Mouse (Mus musculus) heart, embryonic 11.5 days (tissue): ENCODE data around the gene Tll1. TPM values are rescaled to one million over a fixed set of nuclear protein-coding genes. Genes with fewer than 3 reads are reported as not detected.
A peak's percentile ranks its signal among the peaks of the same experiment; 100 is the strongest.

Source experiments
- ATAC-seq: fragments of 200-750 bp; cut with Nextera tagmentation; replicated peaks from 2 replicates; pipeline ENCODE4 v1.8.0; 2017; ENCODE audit warnings: moderate library complexity; ENCODE audit not compliant: insufficient number of reproducible peaks, low FRiP score, low TSS enrichment
- H3K27ac ChIP-seq: fragments of 300-500 bp; sonication (generic); 2 replicates; pipeline ENCODE4 v1.5.1; 2014; ENCODE audit warnings: mild to moderate bottlenecking, low read depth, low read length
- H3K27me3 ChIP-seq: fragments of 300-500 bp; sonication (generic); 2 replicates; pipeline ENCODE4 v1.6.1; 2014; ENCODE audit warnings: mild to moderate bottlenecking, low read length, mixed read lengths; ENCODE audit not compliant: control insufficient read depth, insufficient read depth
- H3K36me3 ChIP-seq: fragments of 300-500 bp; sonication (generic); 2 replicates; pipeline ENCODE4 v1.6.1; 2014; ENCODE audit warnings: mild to moderate bottlenecking, low read length, moderate library complexity, mixed read lengths; ENCODE audit not compliant: control insufficient read depth, insufficient read depth
- H3K4me1 ChIP-seq: fragments of 300-500 bp; sonication (generic); 2 replicates; pipeline ENCODE4 v1.6.1; 2014; ENCODE audit warnings: low read length; ENCODE audit not compliant: control insufficient read depth, insufficient read depth
- H3K4me2 ChIP-seq: fragments of 300-500 bp; sonication (generic); 2 replicates; pipeline ENCODE4 v1.6.1; 2014; ENCODE audit warnings: mild to moderate bottlenecking, moderate library complexity
- H3K4me3 ChIP-seq: fragments of 300-500 bp; sonication (generic); 2 replicates; pipeline ENCODE4 v1.5.1; 2014; ENCODE audit warnings: low read depth, low read length
- H3K9ac ChIP-seq: fragments of 300-500 bp; sonication (generic); 2 replicates; pipeline ENCODE4 v1.6.1; 2014; ENCODE audit warnings: mild to moderate bottlenecking, low read depth, low read length, moderate library complexity
- H3K9me3 ChIP-seq: fragments of 300-500 bp; sonication (generic); replicated peaks from 2 replicates; pipeline ENCODE4 v1.6.1; 2016; ENCODE audit warnings: low read length; ENCODE audit not compliant: control insufficient read depth
- WGBS: fragments of 180-500 bp; shearing (Covaris S2); extraction: QIAGEN DNeasy Blood & Tissue Kit; methylation state at CpG from one replicate; pipeline ENCODE4 v1.1.7; 2014; ENCODE audit not compliant: insufficient replicate concordance; 5-methylcytosine and 5-hydroxymethylcytosine counted together
- polyA plus RNA-seq: library from polyadenylated mRNA; unstranded; fragments of >200 nt; fragmentation: Nextera tagmentation; extraction: Ambion mirVana; gene quantifications from 2 replicates; pipeline ENCODE4 v1.2.1, GENCODE M21; 2014

Tll1 gene
- 1.5 and 1.8 TPM in 2 replicates for polyA plus RNA-seq

- under 1% methylated on average over 18 of the region's 18 CpGs for WGBS
- no peak within 1 kb of the TSS for H3K27ac ChIP-seq
- ATAC-seq, result no peak
Observed at GRCm38 (mm10) chr8:64206024-64206385, at the start of gene Tll1. Gene Tll1 (minus strand): TSS chr8:64206271.

GRCm38 (mm10) chr8:64238645-64239044, 32.6 kb upstream of the Tll1 start:
- Histone ChIP-seq H3K27me3 (no peaks in the 10 kb centered on the region), H3K4me2 (no peak overlapping the region), H3K27ac (no peak overlapping the region), H3K9me3 (no peaks in the 10 kb centered on the region), H3K4me1 (no peaks in the 10 kb centered on the region), H3K4me3 (no peak overlapping the region), H3K9ac (no peak overlapping the region), H3K36me3 (no peaks in the 10 kb centered on the region)
- no peak for ATAC-seq
- 78% methylated on average over 2 of the region's 2 CpGs for WGBS

More at GRCm38 (mm10) chr8:64206024-64206385, at the start of gene Tll1:
- Histone ChIP-seq H3K4me1 (no peaks in the 10 kb centered on the region), H3K4me3 (peak within 1 kb of the TSS; percentile 65), H3K9ac (peak within 1 kb of the TSS; percentile 73), H3K27me3 (peaks cover 2% of the 10 kb centered on the region; the same call in 1 of the 2 replicates), H3K36me3 (no peaks in the 10 kb centered on the region), H3K4me2 (peak within 1 kb of the TSS; percentile 99), H3K9me3 (no peaks in the 10 kb centered on the region)

DNA sequence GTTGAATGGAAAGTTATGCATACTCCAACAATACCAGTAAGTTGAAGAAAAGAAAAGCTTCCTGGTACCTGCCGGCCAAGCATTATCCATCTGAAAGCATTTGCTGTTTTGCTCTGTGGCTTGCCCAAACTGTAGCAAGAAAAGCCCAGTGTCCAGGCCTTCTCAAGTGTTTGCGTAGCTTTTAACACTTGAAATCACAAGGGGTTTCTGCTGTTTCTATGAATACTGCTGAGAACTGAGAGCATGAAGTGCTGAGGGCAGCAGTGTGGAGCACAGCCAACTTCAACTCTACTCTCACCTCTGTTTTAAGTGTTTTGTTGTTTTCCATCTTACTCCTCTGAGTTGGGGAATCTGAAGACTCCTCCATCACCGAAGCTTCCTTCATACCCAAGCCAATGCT, 15.5 kb upstream of the Tll1 start:
- Histone ChIP-seq H3K4me3 (no peak overlapping the region), H3K36me3 (no peaks in the 10 kb centered on the region), H3K27ac (no peak overlapping the region), H3K4me2 (no peak overlapping the region), H3K4me1 (no peaks in the 10 kb centered on the region), H3K27me3 (no peaks in the 10 kb centered on the region), H3K9me3 (no peaks in the 10 kb centered on the region), H3K9ac (no peak overlapping the region)
- WGBS, result 81% methylated on average over 3 of the region's 3 CpGs
- ATAC-seq, result no peak

DNA sequence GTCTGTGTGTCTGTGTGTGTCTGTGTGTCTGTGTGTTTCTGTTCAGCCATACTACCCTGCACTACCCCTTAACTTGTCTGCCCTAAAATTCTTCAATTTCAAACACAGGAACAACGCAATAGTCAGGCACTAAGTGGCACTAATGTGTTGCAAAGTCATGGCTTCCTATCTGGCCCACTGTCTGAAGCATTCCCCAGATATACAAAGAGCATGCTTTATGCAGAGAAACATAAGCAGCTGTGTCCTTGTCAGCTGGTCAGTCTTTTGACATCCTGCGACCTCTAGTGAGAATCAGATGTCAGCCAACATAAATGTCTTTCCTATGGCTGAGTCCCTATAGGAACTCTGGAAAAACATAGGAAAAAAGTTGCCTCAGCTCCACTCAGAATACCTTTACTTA, 11.6 kb upstream of the Tll1 start:
- 42% methylated on average over 2 of the region's 2 CpGs for WGBS
- H3K27ac ChIP-seq, result no peak overlapping the region
- H3K4me2 ChIP-seq, result no peak overlapping the region
- no peak overlapping the region for H3K4me3 ChIP-seq
- no peaks in the 10 kb centered on the region for H3K36me3 ChIP-seq
- no peak overlapping the region for H3K9ac ChIP-seq
- no peaks in the 10 kb centered on the region for H3K4me1 ChIP-seq
- no peaks in the 10 kb centered on the region for H3K27me3 ChIP-seq
- no peak for ATAC-seq
- no peaks in the 10 kb centered on the region for H3K9me3 ChIP-seq

DNA sequence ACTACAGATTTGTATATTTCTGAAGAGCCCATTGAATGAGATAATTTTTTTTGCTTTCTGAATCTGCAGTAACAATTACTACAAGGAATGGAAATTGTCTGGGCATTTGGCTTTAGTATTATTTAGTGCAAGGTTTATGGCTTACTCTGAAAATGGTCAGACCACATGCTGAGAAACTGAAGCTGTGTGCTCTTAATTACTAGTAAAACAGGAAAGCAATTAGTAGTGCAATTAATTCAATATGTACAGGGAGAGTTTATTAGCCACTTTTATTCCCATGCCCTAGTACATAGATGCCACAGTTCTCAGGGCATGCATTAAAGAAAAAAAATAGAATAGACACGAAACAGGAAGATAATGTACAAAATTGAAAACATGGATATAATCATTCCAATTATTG, 10.2 kb upstream of the Tll1 start:
- no peaks in the 10 kb centered on the region for H3K27me3 ChIP-seq
- no peak overlapping the region for H3K4me2 ChIP-seq
- no peaks in the 10 kb centered on the region for H3K4me1 ChIP-seq
- no peak overlapping the region for H3K9ac ChIP-seq
- H3K36me3 ChIP-seq, result no peaks in the 10 kb centered on the region
- no peak overlapping the region for H3K27ac ChIP-seq
- ATAC-seq, result no peak
- H3K4me3 ChIP-seq, result no peak overlapping the region
- WGBS, result 64% methylated on average over 1 of the region's 1 CpGs
- no peaks in the 10 kb centered on the region for H3K9me3 ChIP-seq

- Histone ChIP-seq H3K4me3 (no peak overlapping the region), H3K27me3 (no peaks in the 10 kb centered on the region), H3K36me3 (no peaks in the 10 kb centered on the region), H3K9me3 (no peaks in the 10 kb centered on the region), H3K4me1 (no peaks in the 10 kb centered on the region), H3K4me2 (no peak overlapping the region), H3K9ac (no peak overlapping the region), H3K27ac (no peak overlapping the region)
- ATAC-seq, result no peak
- 53% methylated on average over 6 of the region's 6 CpGs for WGBS
Observed at GRCm38 (mm10) chr8:64215374-64215773, 9.3 kb upstream of the Tll1 start.

GRCm38 (mm10) chr8:64214906-64215305, 8.8 kb upstream of the Tll1 start:
- Histone ChIP-seq H3K4me2 (no peak overlapping the region), H3K4me1 (no peaks in the 10 kb centered on the region), H3K9ac (no peak overlapping the region), H3K27me3 (no peaks in the 10 kb centered on the region), H3K9me3 (no peaks in the 10 kb centered on the region), H3K36me3 (no peaks in the 10 kb centered on the region), H3K4me3 (no peak overlapping the region), H3K27ac (no peak overlapping the region)
- WGBS, result 82% methylated on average over 1 of the region's 1 CpGs
- ATAC-seq, result no peak

DNA sequence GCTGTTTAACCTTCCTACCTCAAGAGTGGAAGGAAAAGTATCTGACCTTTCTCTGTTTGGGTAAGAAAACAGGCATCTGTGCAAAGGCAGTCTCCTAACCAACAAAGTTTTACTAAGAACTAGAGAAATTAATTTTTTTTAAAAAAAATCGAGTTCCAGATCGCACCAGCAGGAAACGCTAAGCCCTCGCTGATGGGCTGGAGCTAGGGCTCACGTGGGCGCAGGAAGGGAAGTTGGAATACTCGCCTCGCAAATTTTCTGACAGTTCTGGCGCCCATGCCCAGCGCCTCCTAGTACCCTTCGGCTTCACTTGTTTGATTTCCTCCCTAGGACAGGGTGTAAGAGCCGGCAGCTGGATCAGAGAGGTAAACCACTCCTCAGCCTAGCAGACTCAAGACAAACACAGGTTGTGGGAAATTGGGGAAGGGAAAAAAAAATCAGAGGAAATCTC, 365 bp upstream of the Tll1 start:
- H3K4me2 ChIP-seq, result peak overlapping the region; percentile 99
- H3K36me3 ChIP-seq, result no peaks in the 10 kb centered on the region
- ATAC-seq, result no peak
- 0% methylated on average over 12 of the region's 12 CpGs for WGBS
- H3K9ac ChIP-seq, result peak overlapping the region; percentile 73; the same call in 1 of the 2 replicates
- H3K9me3 ChIP-seq, result no peaks in the 10 kb centered on the region
- peak overlapping the region; percentile 65 for H3K4me3 ChIP-seq
- peaks cover 2% of the 10 kb centered on the region; the same call in 1 of the 2 replicates for H3K27me3 ChIP-seq
- no peak overlapping the region for H3K27ac ChIP-seq
- H3K4me1 ChIP-seq, result no peaks in the 10 kb centered on the region

DNA sequence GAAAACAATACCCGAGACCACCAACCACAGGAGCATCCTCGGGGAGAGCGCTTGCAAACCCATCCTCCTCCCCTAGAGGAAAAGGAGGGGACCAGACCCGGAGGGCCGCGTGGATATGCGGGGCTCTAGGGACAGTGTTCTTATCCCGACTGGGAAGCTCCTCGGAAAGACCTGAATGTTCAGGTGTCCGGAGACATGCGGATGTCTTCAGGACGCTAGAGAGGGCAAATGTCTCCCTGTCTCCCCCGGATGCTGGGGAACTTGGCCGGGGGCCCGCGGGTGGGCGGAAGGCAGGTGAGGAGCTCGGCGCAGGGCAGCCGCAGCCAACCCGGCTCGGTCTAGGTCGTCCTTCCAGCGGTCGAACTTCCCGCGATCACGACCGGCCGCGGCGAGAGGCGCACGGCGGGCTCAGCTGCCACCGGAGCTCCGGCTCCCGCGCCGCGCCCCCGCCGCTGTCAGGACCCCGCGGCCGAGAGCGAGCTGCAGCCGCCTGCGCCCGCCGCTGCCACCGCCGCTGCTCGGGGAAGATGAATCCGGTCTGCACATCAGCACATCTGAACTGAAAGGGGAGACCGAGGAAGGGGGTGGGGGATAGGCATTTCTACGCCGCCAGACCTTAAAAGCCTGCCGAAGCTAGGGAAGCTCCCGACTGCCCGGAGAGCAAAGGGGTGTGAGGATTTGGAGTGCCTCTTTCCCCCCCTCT, 599 bp downstream of the Tll1 start:
- peak overlapping the region; percentile 65 for H3K4me3 ChIP-seq
- ATAC-seq, result peak; percentile 60
- no peaks in the 10 kb centered on the region for H3K36me3 ChIP-seq
- H3K27me3 ChIP-seq, result peaks cover 2% of the 10 kb centered on the region; the same call in 1 of the 2 replicates
- H3K4me2 ChIP-seq, result peak overlapping the region; percentile 99
- no peak overlapping the region for H3K27ac ChIP-seq
- no peaks in the 10 kb centered on the region for H3K4me1 ChIP-seq
- peak overlapping the region; percentile 73 for H3K9ac ChIP-seq
- no peaks in the 10 kb centered on the region for H3K9me3 ChIP-seq
- 1% methylated on average over 60 of the region's 61 CpGs for WGBS
